Mouse (Mus musculus) adipocyte (in vitro differentiated cells): ENCODE measurements at regions not wholly inside any gene's neighbourhood (a gene's known extent, or its start where the extent isn't known, plus 50 kb on each side); places are given as distances from the start of the nearest gene placed in this dataset.
A peak's percentile ranks its signal among the peaks of the same experiment; 100 is the strongest.

ENCODE experiments used
- DNase-seq: peaks from one replicate; pipeline ENCODE4 v3.0.0-alpha.2; 2016; ENCODE audit warnings: low spot score

- no peak for DNase-seq
Observed at GRCm38 (mm10) chr2:159361371-159361770, 566.8 kb downstream of the Dhx35 start.

GRCm38 (mm10) chr2:159392865-159393264 is 598.3 kb downstream of the Dhx35 start:
- DNase-seq, result no peak

GRCm38 (mm10) chr2:159401421-159402100 is 607.0 kb downstream of the Dhx35 start:
- no peak for DNase-seq

GRCm38 (mm10) chr2:159404940-159405339 is 610.3 kb downstream of the Dhx35 start:
- DNase-seq, result no peak

GRCm38 (mm10) chr2:159414599-159414998 is 620.0 kb downstream of the Dhx35 start:
- DNase-seq, result no peak

- no peak for DNase-seq
Observed at GRCm38 (mm10) chr2:159418371-159418940, 623.8 kb downstream of the Dhx35 start.

GRCm38 (mm10) chr2:159422281-159422937 is 627.8 kb downstream of the Dhx35 start:
- DNase-seq, result peak; percentile 12

- no peak for DNase-seq
Observed at GRCm38 (mm10) chr2:159428201-159428600, 633.6 kb downstream of the Dhx35 start.

GRCm38 (mm10) chr2:159430577-159431329 is 636.1 kb downstream of the Dhx35 start:
- no peak for DNase-seq

GRCm38 (mm10) chr2:159438961-159439360 is 644.4 kb downstream of the Dhx35 start:
- DNase-seq, result no peak

GRCm38 (mm10) chr2:159443581-159443980 is 649.0 kb downstream of the Dhx35 start:
- peak; percentile 11 for DNase-seq

GRCm38 (mm10) chr2:159446434-159446833 is 651.8 kb downstream of the Dhx35 start:
- no peak for DNase-seq

- DNase-seq, result no peak
Observed at GRCm38 (mm10) chr2:159446886-159447285, 652.3 kb downstream of the Dhx35 start.

- no peak for DNase-seq
Observed at GRCm38 (mm10) chr2:159448976-159449375, 654.4 kb downstream of the Dhx35 start.

- no peak for DNase-seq
Observed at GRCm38 (mm10) chr2:159451439-159451838, 656.8 kb downstream of the Dhx35 start.

GRCm38 (mm10) chr2:159481399-159482080 is 686.9 kb downstream of the Dhx35 start:
- DNase-seq, result no peak

- DNase-seq, result no peak
Observed at GRCm38 (mm10) chr2:159491090-159491489, 696.5 kb downstream of the Dhx35 start.

- no peak for DNase-seq
Observed at GRCm38 (mm10) chr2:159498691-159499090, 704.1 kb downstream of the Dhx35 start.

- DNase-seq, result no peak
Observed at GRCm38 (mm10) chr2:159501039-159501438, 706.4 kb downstream of the Dhx35 start.

- no peak for DNase-seq
Observed at GRCm38 (mm10) chr2:159519066-159519465, 724.5 kb downstream of the Dhx35 start.

- no peak for DNase-seq
Observed at GRCm38 (mm10) chr2:159523739-159524138, 729.1 kb downstream of the Dhx35 start.

- peak; percentile 53 for DNase-seq
Observed at GRCm38 (mm10) chr2:159534951-159535350, 740.3 kb downstream of the Dhx35 start.
